Mouse (Mus musculus) midbrain, embryonic 15.5 days (tissue): ENCODE results near the gene Tgfbr3. TPM values are rescaled to one million over a fixed set of nuclear protein-coding genes. Genes with fewer than 3 reads are reported as not detected.

Source experiments
- ATAC-seq: fragments of 200-750 bp; cut with Nextera tagmentation; replicated peaks from 2 replicates; pipeline ENCODE4 v1.8.0; 2017; ENCODE audit warnings: moderate TSS enrichment
- H3K27ac ChIP-seq: fragments of 300-500 bp; sonication (generic); 2 replicates; pipeline ENCODE4 v1.5.1; 2015; ENCODE audit warnings: mild to moderate bottlenecking, inconsistent platforms
- H3K27me3 ChIP-seq: fragments of 300-500 bp; sonication (generic); replicated peaks from 2 replicates; pipeline ENCODE4 v1.6.1; 2015; ENCODE audit warnings: inconsistent platforms
- H3K36me3 ChIP-seq: fragments of 300-500 bp; sonication (generic); replicated peaks from 2 replicates; pipeline ENCODE4 v1.6.1; 2015; ENCODE audit warnings: inconsistent platforms
- H3K4me1 ChIP-seq: fragments of 300-500 bp; sonication (generic); 2 replicates; pipeline ENCODE4 v1.6.1; 2015; ENCODE audit warnings: inconsistent platforms
- H3K4me2 ChIP-seq: fragments of 300-500 bp; sonication (generic); 2 replicates; pipeline ENCODE4 v1.6.1; 2015; ENCODE audit warnings: inconsistent platforms, mild to moderate bottlenecking, moderate library complexity
- H3K4me3 ChIP-seq: fragments of 300-500 bp; sonication (generic); 2 replicates; pipeline ENCODE4 v1.5.1; 2015; ENCODE audit warnings: mild to moderate bottlenecking, inconsistent platforms
- H3K9ac ChIP-seq: fragments of 300-500 bp; sonication (generic); 2 replicates; pipeline ENCODE4 v1.6.1; 2015; ENCODE audit warnings: mild to moderate bottlenecking, inconsistent platforms
- H3K9me3 ChIP-seq: fragments of 300-500 bp; sonication (generic); 2 replicates; pipeline ENCODE4 v1.6.1; 2016; ENCODE audit warnings: inconsistent platforms
- WGBS: fragments of 180-500 bp; shearing (Covaris S2); methylation state at CpG from one replicate; pipeline ENCODE4 v1.1.7; 2015; ENCODE audit warnings: mixed read lengths; 5-methylcytosine and 5-hydroxymethylcytosine counted together
- polyA plus RNA-seq: library from polyadenylated mRNA; unstranded; fragments of >200 nt; fragmentation: Nextera tagmentation; extraction: Ambion mirVana; gene quantifications from 2 replicates; pipeline ENCODE4 v1.2.1, GENCODE M21; 2015

Tgfbr3 gene
- polyA plus RNA-seq, 1 experiment from 2014 or later: 6.5 TPM

GRCm38 (mm10) chr5:107144263-107144843 lies 145.1 kb downstream of the Tgfbr3 start:
- Histone ChIP-seq H3K9me3 (no peaks in the 10 kb centered on the region), H3K36me3 (no peaks in the 10 kb centered on the region), H3K27ac (peak overlapping the region; percentile 19; the same call in 1 of the 2 replicates), H3K4me3 (no peak overlapping the region), H3K4me1 (peaks cover 27% of the 10 kb centered on the region), H3K27me3 (no peaks in the 10 kb centered on the region), H3K9ac (no peak overlapping the region), H3K4me2 (no peak overlapping the region)
- ATAC-seq: peak; percentile 57
- WGBS: 18% methylated on average over 9 of the region's 9 CpGs

- ATAC-seq: no peak
- Histone ChIP-seq H3K36me3 (no peaks in the 10 kb centered on the region), H3K27ac (no peak overlapping the region), H3K9me3 (no peaks in the 10 kb centered on the region), H3K4me2 (no peak overlapping the region), H3K4me1 (peaks cover 25% of the 10 kb centered on the region), H3K9ac (no peak overlapping the region), H3K27me3 (no peaks in the 10 kb centered on the region), H3K4me3 (no peak overlapping the region)
- WGBS: 60% methylated on average over 5 of the region's 5 CpGs
Measured at GRCm38 (mm10) chr5:107143406-107143805, 146.0 kb downstream of the Tgfbr3 start.

DNA sequence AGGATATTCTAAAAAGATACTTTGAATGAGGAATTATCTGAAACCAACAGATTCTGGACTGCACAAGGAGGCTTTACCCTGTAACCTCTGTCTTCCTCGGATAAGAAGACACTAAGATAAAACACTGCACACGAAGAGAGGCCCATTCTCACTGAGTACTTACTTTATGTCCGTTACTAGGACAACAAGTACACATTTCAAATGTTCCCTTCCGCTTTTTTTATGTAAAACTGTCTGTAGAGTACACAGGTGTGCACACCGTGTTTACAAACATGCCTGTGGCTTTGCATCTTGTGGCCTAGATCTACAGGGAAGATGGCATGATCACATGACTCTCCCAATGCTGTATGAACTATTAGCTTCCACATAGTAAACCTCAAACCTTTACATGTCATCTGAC lies 146.6 kb downstream of the Tgfbr3 start:
- no peak overlapping the region for H3K4me2 ChIP-seq
- ATAC-seq: no peak
- 89% methylated on average over 5 of the region's 5 CpGs for WGBS

GRCm38 (mm10) chr5:107141375-107141774 lies 148.1 kb downstream of the Tgfbr3 start:
- H3K4me1 ChIP-seq: peaks cover 15% of the 10 kb centered on the region
- H3K36me3 ChIP-seq: no peaks in the 10 kb centered on the region
- no peaks in the 10 kb centered on the region for H3K9me3 ChIP-seq
- no peak for ATAC-seq
- 92% methylated on average over 5 of the region's 5 CpGs for WGBS
- no peak overlapping the region for H3K27ac ChIP-seq
- no peak overlapping the region for H3K9ac ChIP-seq
- no peak overlapping the region for H3K4me3 ChIP-seq
- no peaks in the 10 kb centered on the region for H3K27me3 ChIP-seq
- H3K4me2 ChIP-seq: no peak overlapping the region

More for the DNA sequence above, 146.6 kb downstream of the Tgfbr3 start:
- no peak overlapping the region for H3K9ac ChIP-seq
- no peak overlapping the region for H3K27ac ChIP-seq
- H3K9me3 ChIP-seq: no peaks in the 10 kb centered on the region
- no peaks in the 10 kb centered on the region for H3K36me3 ChIP-seq
- no peaks in the 10 kb centered on the region for H3K27me3 ChIP-seq
- peaks cover 19% of the 10 kb centered on the region for H3K4me1 ChIP-seq
- no peak overlapping the region for H3K4me3 ChIP-seq

DNA sequence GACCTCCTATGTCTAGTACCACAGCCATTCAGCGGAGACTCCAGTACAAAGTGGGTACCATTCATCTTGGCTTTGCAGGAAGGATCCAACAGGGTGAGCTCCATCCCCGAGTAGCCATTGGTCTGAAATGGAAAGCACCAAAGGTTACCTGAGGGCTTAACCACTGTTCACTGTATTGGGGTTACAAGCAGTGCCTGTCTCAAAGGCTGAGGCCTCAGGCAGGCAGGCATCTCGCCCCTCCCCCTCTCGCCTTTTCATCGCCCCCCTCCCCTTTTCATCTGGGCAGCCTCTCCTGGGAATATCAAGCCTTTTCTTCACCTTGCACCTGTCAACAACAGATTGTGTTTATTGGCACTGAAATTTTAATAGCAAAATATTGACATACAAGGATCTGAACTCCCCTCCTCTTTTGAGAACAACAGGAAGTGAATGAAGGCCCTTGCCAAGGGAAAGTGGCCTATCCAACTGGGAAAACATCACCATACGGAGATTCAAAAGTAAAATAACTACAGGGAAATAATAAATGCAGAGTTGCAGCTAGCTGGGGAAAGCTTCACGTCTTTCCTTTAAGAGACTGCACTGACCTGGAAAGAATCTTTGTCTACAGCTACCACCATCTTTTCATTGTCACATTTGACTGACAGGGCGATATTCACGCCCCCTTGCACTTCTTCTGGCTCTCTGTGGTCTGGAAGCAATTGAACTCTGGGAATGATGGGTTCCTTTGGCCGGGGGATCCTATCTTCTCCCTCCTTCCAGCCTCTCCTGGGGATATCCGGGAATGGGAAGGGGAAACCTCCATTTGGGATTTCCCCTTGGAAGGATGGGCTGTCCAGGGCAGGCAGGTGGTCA lies 149.4 kb downstream of the Tgfbr3 start:
- H3K27me3 ChIP-seq: no peaks in the 10 kb centered on the region
- H3K4me1 ChIP-seq: peaks cover 15% of the 10 kb centered on the region
- no peak overlapping the region for H3K27ac ChIP-seq
- no peaks in the 10 kb centered on the region for H3K9me3 ChIP-seq
- ATAC-seq: no peak
- no peak overlapping the region for H3K4me2 ChIP-seq
- no peaks in the 10 kb centered on the region for H3K36me3 ChIP-seq
- no peak overlapping the region for H3K9ac ChIP-seq
- WGBS: 70% methylated on average over 11 of the region's 11 CpGs
- no peak overlapping the region for H3K4me3 ChIP-seq

GRCm38 (mm10) chr5:107133336-107133735 lies 156.1 kb downstream of the Tgfbr3 start:
- no peaks in the 10 kb centered on the region for H3K9me3 ChIP-seq
- 96% methylated on average over 2 of the region's 2 CpGs for WGBS
- no peak for ATAC-seq

GRCm38 (mm10) chr5:107132231-107132630 lies 157.2 kb downstream of the Tgfbr3 start:
- no peak overlapping the region for H3K9ac ChIP-seq
- H3K36me3 ChIP-seq: no peaks in the 10 kb centered on the region
- no peak overlapping the region for H3K4me2 ChIP-seq
- H3K9me3 ChIP-seq: no peaks in the 10 kb centered on the region
- H3K27ac ChIP-seq: no peak overlapping the region
- WGBS: 83% methylated on average over 8 of the region's 8 CpGs
- no peak overlapping the region for H3K4me3 ChIP-seq
- no peak for ATAC-seq
- H3K27me3 ChIP-seq: no peaks in the 10 kb centered on the region
- H3K4me1 ChIP-seq: no peaks in the 10 kb centered on the region

More at GRCm38 (mm10) chr5:107133336-107133735, 156.1 kb downstream of the Tgfbr3 start:
- no peak overlapping the region for H3K4me3 ChIP-seq
- no peak overlapping the region for H3K9ac ChIP-seq
- H3K36me3 ChIP-seq: no peaks in the 10 kb centered on the region
- H3K4me1 ChIP-seq: no peaks in the 10 kb centered on the region
- H3K27ac ChIP-seq: no peak overlapping the region
- H3K4me2 ChIP-seq: no peak overlapping the region
- no peaks in the 10 kb centered on the region for H3K27me3 ChIP-seq

GRCm38 (mm10) chr5:107129304-107129703 lies 160.1 kb downstream of the Tgfbr3 start:
- ATAC-seq: no peak
- Histone ChIP-seq H3K27ac (no peak overlapping the region), H3K4me3 (no peak overlapping the region), H3K4me1 (no peaks in the 10 kb centered on the region), H3K9ac (no peak overlapping the region), H3K27me3 (no peaks in the 10 kb centered on the region), H3K9me3 (no peaks in the 10 kb centered on the region), H3K36me3 (no peaks in the 10 kb centered on the region), H3K4me2 (no peak overlapping the region)
- 46% methylated on average over 5 of the region's 5 CpGs for WGBS

DNA sequence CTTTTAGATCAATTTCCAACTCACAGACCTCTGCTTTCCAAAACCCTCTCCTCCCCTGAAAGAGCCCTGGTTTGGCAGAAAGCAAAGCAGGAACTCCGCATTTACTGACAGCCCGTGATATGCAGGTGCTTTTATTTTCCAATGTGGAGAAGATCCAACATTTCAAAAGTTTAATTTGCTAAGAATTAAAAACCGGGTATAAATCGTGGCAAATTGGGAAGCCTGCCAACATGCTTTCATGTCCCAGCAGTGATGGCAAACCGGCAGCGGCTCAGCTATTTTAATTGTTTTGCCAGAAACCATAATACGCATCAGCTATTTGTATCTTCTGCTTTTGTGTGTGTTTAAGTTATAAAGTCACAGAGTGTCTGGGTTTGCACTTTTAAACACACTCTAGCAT lies 162.9 kb downstream of the Tgfbr3 start:
- H3K27me3 ChIP-seq: no peaks in the 10 kb centered on the region
- H3K9ac ChIP-seq: no peak overlapping the region
- no peaks in the 10 kb centered on the region for H3K9me3 ChIP-seq
- no peak for ATAC-seq
- no peaks in the 10 kb centered on the region for H3K36me3 ChIP-seq
- no peaks in the 10 kb centered on the region for H3K4me1 ChIP-seq
- H3K27ac ChIP-seq: no peak overlapping the region
- H3K4me2 ChIP-seq: no peak overlapping the region
- no peak overlapping the region for H3K4me3 ChIP-seq
- 46% methylated on average over 7 of the region's 7 CpGs for WGBS

DNA sequence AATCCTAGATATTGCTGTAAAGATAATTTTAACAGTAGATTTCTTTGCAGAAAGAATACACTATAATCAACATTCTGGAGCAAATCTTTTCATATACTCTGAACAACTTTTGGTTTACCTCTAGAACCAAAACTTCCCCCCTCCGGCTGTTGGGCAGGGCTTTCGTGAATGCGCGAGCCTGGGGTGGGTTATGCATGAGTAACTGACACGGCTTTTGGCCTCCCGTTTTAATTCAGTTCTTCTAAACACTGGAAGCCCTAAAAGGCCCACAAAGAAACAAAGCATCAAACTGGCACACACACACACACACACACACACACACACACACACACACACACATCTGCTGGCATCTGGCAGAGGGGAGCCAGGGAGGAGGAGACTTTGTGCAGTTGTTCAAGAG lies 164.3 kb downstream of the Tgfbr3 start:
- 38% methylated on average over 6 of the region's 6 CpGs for WGBS
- no peak for ATAC-seq
- no peaks in the 10 kb centered on the region for H3K9me3 ChIP-seq
- no peak overlapping the region for H3K4me3 ChIP-seq
- H3K4me2 ChIP-seq: no peak overlapping the region
- no peaks in the 10 kb centered on the region for H3K27me3 ChIP-seq
- no peak overlapping the region for H3K9ac ChIP-seq
- H3K36me3 ChIP-seq: no peaks in the 10 kb centered on the region
- no peaks in the 10 kb centered on the region for H3K4me1 ChIP-seq
- no peak overlapping the region for H3K27ac ChIP-seq

DNA sequence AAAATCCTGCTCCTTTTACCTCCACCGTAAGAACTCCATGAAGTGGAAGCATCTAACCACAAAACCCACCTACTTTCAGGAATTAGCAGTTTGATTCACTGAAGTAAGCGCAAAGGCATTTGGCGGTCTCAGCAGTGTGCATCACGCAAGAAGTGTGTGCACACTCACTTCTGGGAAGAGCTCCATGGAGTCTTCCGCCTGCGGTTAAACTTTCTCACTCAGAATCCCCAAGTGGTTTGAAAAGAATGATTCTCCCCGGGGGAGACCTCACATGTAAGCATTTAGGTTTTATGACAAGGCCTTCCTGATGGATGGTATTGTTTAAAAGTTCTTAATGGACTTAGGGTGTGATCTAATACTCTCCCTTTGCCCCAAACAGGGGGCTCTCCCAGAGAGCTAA lies 164.9 kb downstream of the Tgfbr3 start:
- H3K36me3 ChIP-seq: no peaks in the 10 kb centered on the region
- WGBS: 76% methylated on average over 7 of the region's 7 CpGs
- H3K27ac ChIP-seq: no peak overlapping the region
- no peak overlapping the region for H3K4me2 ChIP-seq
- H3K27me3 ChIP-seq: no peaks in the 10 kb centered on the region
- no peak overlapping the region for H3K4me3 ChIP-seq
- no peak overlapping the region for H3K9ac ChIP-seq
- ATAC-seq: no peak
- no peaks in the 10 kb centered on the region for H3K4me1 ChIP-seq
- H3K9me3 ChIP-seq: no peaks in the 10 kb centered on the region

DNA sequence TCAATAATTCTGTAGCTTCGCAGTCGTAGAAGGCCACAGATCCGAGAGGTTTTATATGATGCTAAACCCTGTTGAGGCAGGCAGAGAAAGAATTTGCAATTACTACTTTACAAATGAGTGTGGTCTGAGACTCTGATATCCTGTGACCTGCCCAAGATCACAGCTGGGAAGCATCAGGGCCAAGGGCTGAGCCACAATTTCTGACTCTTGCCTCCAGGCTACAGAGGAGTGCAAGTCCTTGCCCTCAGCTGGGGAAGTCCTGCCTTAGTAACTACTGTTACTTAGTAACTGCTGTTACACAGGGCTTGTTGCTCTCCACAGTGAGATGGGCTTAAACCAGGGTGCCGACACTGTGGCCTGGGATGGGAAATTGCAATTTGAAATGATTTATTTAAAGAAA lies 166.8 kb downstream of the Tgfbr3 start:
- Histone ChIP-seq H3K9ac (no peak overlapping the region), H3K4me3 (no peak overlapping the region), H3K27ac (no peak overlapping the region), H3K4me1 (no peaks in the 10 kb centered on the region), H3K4me2 (no peak overlapping the region), H3K27me3 (no peaks in the 10 kb centered on the region), H3K9me3 (no peaks in the 10 kb centered on the region), H3K36me3 (no peaks in the 10 kb centered on the region)
- ATAC-seq: no peak
- WGBS: 85% methylated on average over 4 of the region's 4 CpGs

- ATAC-seq: no peak
- H3K4me2 ChIP-seq: no peak overlapping the region
- no peak overlapping the region for H3K4me3 ChIP-seq
- no peaks in the 10 kb centered on the region for H3K4me1 ChIP-seq
- H3K36me3 ChIP-seq: no peaks in the 10 kb centered on the region
- H3K9ac ChIP-seq: no peak overlapping the region
- WGBS: 74% methylated on average over 10 of the region's 10 CpGs
- H3K27ac ChIP-seq: no peak overlapping the region
- H3K9me3 ChIP-seq: no peaks in the 10 kb centered on the region
- no peaks in the 10 kb centered on the region for H3K27me3 ChIP-seq
Measured at GRCm38 (mm10) chr5:107121086-107121485, 168.3 kb downstream of the Tgfbr3 start.
